Mouse (Mus musculus) myocyte (in vitro differentiated cells): ENCODE results near the gene Krtap1-5.

Experiments used
- CEBPB ChIP-seq: IDR thresholded peaks from 2 replicates; pipeline ENCODE4 v1.6.1; 2011; ENCODE audit warnings: mild to moderate bottlenecking, moderate library complexity; ENCODE audit not compliant: poor library complexity, insufficient read depth, severe bottlenecking
- MAX ChIP-seq: IDR thresholded peaks from one replicate; pipeline ENCODE4 v1.6.1; 2011; ENCODE audit warnings: low read depth, mild to moderate bottlenecking, control low read depth
- USF1 ChIP-seq: IDR thresholded peaks from one replicate; pipeline ENCODE4 v1.6.1; 2011; ENCODE audit warnings: low read depth, mild to moderate bottlenecking, control low read depth, moderate library complexity

DNA sequence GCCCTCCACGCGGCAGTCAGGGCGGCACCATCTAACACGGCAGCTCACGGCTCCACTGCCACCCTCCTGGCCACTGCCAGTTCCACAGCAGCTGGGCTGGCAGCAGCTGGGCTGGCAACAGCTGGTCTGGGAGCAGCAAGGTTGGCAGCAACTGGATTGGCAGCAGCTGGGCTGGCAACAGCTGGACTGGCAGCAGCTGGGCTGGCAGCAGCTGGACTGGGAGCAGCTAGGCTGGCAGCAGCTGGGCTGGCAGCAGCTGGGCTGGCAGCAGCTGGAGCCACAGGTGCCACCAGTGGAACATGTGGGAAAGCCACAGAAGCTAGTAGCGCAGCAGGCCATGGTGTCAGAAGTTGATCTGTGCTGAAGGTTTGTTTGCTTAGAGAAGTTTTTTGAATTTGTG is 10.2 kb upstream of the Krtap1-5 start, which contains the start of gene Krtap1-3:
- TF ChIP-seq USF1 = no peak
- TF ChIP-seq CEBPB = no peak
- no peak for TF ChIP-seq MAX
